Mouse (Mus musculus) thymus, adult 2 months (tissue): Measurements from ENCODE around the gene Acta1.

Experiments
- CTCF ChIP-seq: fragments of 200-500 bp; IDR thresholded peaks from 2 replicates; pipeline ENCODE4 v1.5.1; 2012; ENCODE audit warnings: mild to moderate bottlenecking, control low read depth, low read length, moderate library complexity, borderline replicate concordance; ENCODE audit not compliant: control insufficient read depth, poor library complexity, insufficient read depth; ENCODE audit errors: extremely low read depth
- POLR2A ChIP-seq: fragments of 200-500 bp; IDR thresholded peaks from 2 replicates; pipeline ENCODE4 v1.6.1; 2012; ENCODE audit warnings: mild to moderate bottlenecking, low read length, control low read depth, moderate library complexity; ENCODE audit not compliant: control insufficient read depth, poor library complexity, insufficient read depth; ENCODE audit errors: extremely low read depth

GRCm38 (mm10) chr8:123842086-123842485, 52.5 kb downstream of the Acta1 start:
- TF ChIP-seq POLR2A (no peak), CTCF (no peak)
